Mouse (Mus musculus): Measurements from ENCODE around the gene Adgre5.

The Adgre5 gene

GRCm38 (mm10) chr8:83740976-83741741, at the start of gene Adgre5:
TSS of gene Adgre5 (minus strand) at chr8:83741326.
- ATAC-seq (ENCODE audit: insufficient number of reproducible peaks, low FRiP score, low TSS enrichment): no peak

- ATAC-seq (ENCODE audit: insufficient number of reproducible peaks, low FRiP score, low TSS enrichment): no peak
These were observed 48.7 kb upstream of the Adgre5 start for GRCm38 (mm10) chr8:83789826-83790225.

- ATAC-seq (ENCODE audit: insufficient number of reproducible peaks, low FRiP score, low TSS enrichment): no peak
These were observed 43.9 kb upstream of the Adgre5 start for GRCm38 (mm10) chr8:83785046-83785445.

- peak; percentile 87 for ATAC-seq (ENCODE audit: insufficient number of reproducible peaks, low FRiP score, low TSS enrichment)
These were observed 41.9 kb upstream of the Adgre5 start for GRCm38 (mm10) chr8:83782832-83783558.

- no peak for ATAC-seq (ENCODE audit: insufficient number of reproducible peaks, low FRiP score, low TSS enrichment)
These were observed 38.5 kb upstream of the Adgre5 start for GRCm38 (mm10) chr8:83779610-83780009.

- no peak for ATAC-seq (ENCODE audit: insufficient number of reproducible peaks, low FRiP score, low TSS enrichment)
These were observed 36.9 kb upstream of the Adgre5 start for GRCm38 (mm10) chr8:83778051-83778450.

GRCm38 (mm10) chr8:83776632-83777031, 35.5 kb upstream of the Adgre5 start:
- ATAC-seq (ENCODE audit: insufficient number of reproducible peaks, low FRiP score, low TSS enrichment): no peak

- no peak for ATAC-seq (ENCODE audit: insufficient number of reproducible peaks, low FRiP score, low TSS enrichment)
These were observed 33.1 kb upstream of the Adgre5 start for GRCm38 (mm10) chr8:83774221-83774620.

- ATAC-seq (ENCODE audit: insufficient number of reproducible peaks, low FRiP score, low TSS enrichment): no peak
These were observed 32.3 kb upstream of the Adgre5 start for GRCm38 (mm10) chr8:83773452-83773846.

GRCm38 (mm10) chr8:83772701-83773451, 31.8 kb upstream of the Adgre5 start:
- ATAC-seq (ENCODE audit: insufficient number of reproducible peaks, low FRiP score, low TSS enrichment): peak; percentile 75

- no peak for ATAC-seq (ENCODE audit: insufficient number of reproducible peaks, low FRiP score, low TSS enrichment)
These were observed 30.7 kb upstream of the Adgre5 start for GRCm38 (mm10) chr8:83771791-83772190.

- ATAC-seq (ENCODE audit: insufficient number of reproducible peaks, low FRiP score, low TSS enrichment): no peak
These were observed 29.5 kb upstream of the Adgre5 start for GRCm38 (mm10) chr8:83770669-83771068.

- no peak for ATAC-seq (ENCODE audit: insufficient number of reproducible peaks, low FRiP score, low TSS enrichment)
These were observed 28.6 kb upstream of the Adgre5 start for GRCm38 (mm10) chr8:83769720-83770119.

GRCm38 (mm10) chr8:83768526-83768925, 27.4 kb upstream of the Adgre5 start:
- no peak for ATAC-seq (ENCODE audit: insufficient number of reproducible peaks, low FRiP score, low TSS enrichment)

- ATAC-seq (ENCODE audit: insufficient number of reproducible peaks, low FRiP score, low TSS enrichment): no peak
These were observed 26.3 kb upstream of the Adgre5 start for GRCm38 (mm10) chr8:83767442-83767841.

- no peak for ATAC-seq (ENCODE audit: insufficient number of reproducible peaks, low FRiP score, low TSS enrichment)
These were observed 24.5 kb upstream of the Adgre5 start for GRCm38 (mm10) chr8:83765663-83766062.

GRCm38 (mm10) chr8:83764717-83765116, 23.6 kb upstream of the Adgre5 start:
- ATAC-seq (ENCODE audit: insufficient number of reproducible peaks, low FRiP score, low TSS enrichment): no peak

- ATAC-seq (ENCODE audit: insufficient number of reproducible peaks, low FRiP score, low TSS enrichment): no peak
These were observed 23.0 kb upstream of the Adgre5 start for GRCm38 (mm10) chr8:83764116-83764515.

GRCm38 (mm10) chr8:83759231-83759759, 18.2 kb upstream of the Adgre5 start:
- ATAC-seq (ENCODE audit: insufficient number of reproducible peaks, low FRiP score, low TSS enrichment): no peak

GRCm38 (mm10) chr8:83758298-83758697, 17.2 kb upstream of the Adgre5 start:
- no peak for ATAC-seq (ENCODE audit: insufficient number of reproducible peaks, low FRiP score, low TSS enrichment)

All from cerebellum, adult (tissue).